ENCODE assay signal across 14 mouse cellular contexts in the genomic region with DNA sequence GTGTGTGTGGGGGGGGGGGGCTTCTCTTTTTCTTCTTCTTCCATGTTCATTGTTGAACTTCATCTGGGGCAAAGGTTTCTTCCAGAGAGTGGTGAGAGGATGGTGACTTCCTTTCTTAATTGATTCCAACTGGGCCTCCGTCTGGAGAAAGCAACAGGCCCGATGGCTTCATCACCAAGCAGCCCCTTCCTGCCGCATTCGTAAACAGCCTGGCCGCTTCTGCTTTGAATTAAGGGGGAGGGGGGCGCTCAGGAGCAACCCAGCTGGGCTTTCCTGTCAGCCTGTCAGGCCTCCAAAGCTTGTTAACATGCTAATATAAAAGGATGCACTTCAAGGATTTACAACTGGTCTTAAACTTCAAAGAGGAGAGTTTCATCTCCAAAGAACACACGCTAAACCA.
A peak's percentile ranks its signal among the peaks of the same experiment; 100 is the strongest.
DNase-seq lines count a peak whose midpoint lies in the region; ATAC-seq and TF ChIP-seq lines count a peak whose summit lies in the region.
"Had no signal": no experiment of that assay in that cellular context is flagged by ENCODE, and none has a peak within 500 bp of the region (broad histone marks: within the 10 kb centered on the region; RNA-seq: fewer than 3 reads in every experiment).

No protein-coding gene starts in this region.

- 6% methylated on average over 7 of the region's 7 CpGs for WGBS in hindbrain, postnatal 0 days
- WGBS in hindbrain, embryonic 14.5 days = 6% methylated on average over 7 of the region's 7 CpGs
- 2% methylated on average over 7 of the region's 7 CpGs for whole genome bisulfite sequencing in embryonic facial prominence, embryonic 11.5 days

- peak; percentile 18 for DNase-seq in hindbrain, postnatal 0 days (ENCODE audit: low spot score)
- DNase-seq in hindbrain, embryonic 14.5 days (ENCODE audit: low spot score) = no peak
- peak; percentile 23 for DNase-seq in ES-CJ7 (ENCODE audit: low read depth, low spot score)
- peak; percentile 85 for DNase-seq in embryonic facial prominence, embryonic 11.5 days (ENCODE audit: low spot score)
- peak; percentile 64 for DNase-seq in hindlimb bud, embryonic 11.5 days (ENCODE audit: extremely low spot score, low read depth, low spot score)
- no peak for DNase-seq in urinary bladder, adult 2 months (ENCODE audit: low spot score)
- no peak for DNase-seq in gastrocnemius, adult 2 months
- DNase-seq in adrenal gland, adult 2 months = no peak
- DNase-seq: adrenal gland, postnatal 36 days; cerebellum, adult 2 months; liver, embryonic 13.5 days had no signal

- no peak overlapping the region for H3K4me2 ChIP-seq in hindbrain, postnatal 0 days (ENCODE audit: low read depth, low read length)
- H3K4me2 ChIP-seq in hindbrain, embryonic 14.5 days (replicated peaks) = no peak overlapping the region
- H3K4me2 ChIP-seq in embryonic facial prominence, embryonic 11.5 days (ENCODE audit: low read depth, low read length) = no peak overlapping the region
- H3K4me2 ChIP-seq: liver, embryonic 13.5 days had no signal

- no peaks in the 10 kb centered on the region for H3K4me1 ChIP-seq in hindbrain, postnatal 0 days (ENCODE audit: insufficient read depth, low read length)
- no peaks in the 10 kb centered on the region for H3K4me1 ChIP-seq in hindbrain, embryonic 14.5 days (replicated peaks; ENCODE audit: control insufficient read depth, insufficient read depth, low read length)
- H3K4me1 ChIP-seq in embryonic facial prominence, embryonic 11.5 days (ENCODE audit: control insufficient read depth, insufficient read depth, low read length) = peaks cover 7% of the 10 kb centered on the region; the same call in 1 of the 2 replicates
- H3K4me1 ChIP-seq: liver, embryonic 13.5 days; megakaryocyte, embryonic 14.5 days had no signal

- H3K36me3 ChIP-seq in hindbrain, postnatal 0 days (ENCODE audit: insufficient read depth, low read length) = no peaks in the 10 kb centered on the region
- H3K36me3 ChIP-seq in hindbrain, embryonic 14.5 days (replicated peaks; ENCODE audit: control insufficient read depth, insufficient read depth) = no peaks in the 10 kb centered on the region
- H3K36me3 ChIP-seq in embryonic facial prominence, embryonic 11.5 days (replicated peaks; ENCODE audit: control insufficient read depth, insufficient read depth, low read depth, low read length) = no peaks in the 10 kb centered on the region
- H3K36me3 ChIP-seq: liver, embryonic 13.5 days had no signal

- no peaks in the 10 kb centered on the region for H3K9me3 ChIP-seq in hindbrain, postnatal 0 days (ENCODE audit: low read length)
- H3K9me3 ChIP-seq in hindbrain, embryonic 14.5 days (ENCODE audit: control insufficient read depth, low read length) = no peaks in the 10 kb centered on the region
- H3K9me3 ChIP-seq in embryonic facial prominence, embryonic 11.5 days (replicated peaks; ENCODE audit: control insufficient read depth, low read length) = no peaks in the 10 kb centered on the region
- H3K9me3 ChIP-seq: liver, embryonic 13.5 days had no signal

- intact Hi-C loops in gastrocnemius, adult 2 months (cut with DNase I) = no loop called here

- TF ChIP-seq CTCF in hindbrain, postnatal 0 days (IDR thresholded peaks at IDR 0.05; ENCODE audit: low read depth) = no peak
- no peak for TF ChIP-seq CTCF in gastrocnemius, adult 2 months (IDR thresholded peaks at IDR 0.05)

- H3K27me3 ChIP-seq in hindbrain, postnatal 0 days (ENCODE audit: insufficient read depth, low read length) = peaks cover 23% of the 10 kb centered on the region
- H3K27me3 ChIP-seq in hindbrain, embryonic 14.5 days (ENCODE audit: control insufficient read depth, insufficient read depth, low read length) = peaks cover 44% of the 10 kb centered on the region
- H3K27me3 ChIP-seq in embryonic facial prominence, embryonic 11.5 days (ENCODE audit: control insufficient read depth, insufficient read depth, low read length) = no peaks in the 10 kb centered on the region
- H3K27me3 ChIP-seq: Patski had no signal

- H3K27ac ChIP-seq in hindbrain, postnatal 0 days = no peak overlapping the region
- H3K27ac ChIP-seq in hindbrain, embryonic 14.5 days = no peak overlapping the region
- no peak overlapping the region for H3K27ac ChIP-seq in embryonic facial prominence, embryonic 11.5 days (replicated peaks; ENCODE audit: low read depth, low read length)
- H3K27ac ChIP-seq in gastrocnemius, adult 2 months = no peak overlapping the region
- H3K27ac ChIP-seq: liver, embryonic 13.5 days had no signal

- H3K9ac ChIP-seq in hindbrain, postnatal 0 days (replicated peaks; ENCODE audit: low read length) = no peak overlapping the region
- H3K9ac ChIP-seq in hindbrain, embryonic 14.5 days = no peak overlapping the region
- H3K9ac ChIP-seq in embryonic facial prominence, embryonic 11.5 days (replicated peaks; ENCODE audit: low read length) = no peak overlapping the region
- H3K9ac ChIP-seq: liver, embryonic 13.5 days had no signal

- H3K4me3 ChIP-seq in hindbrain, postnatal 0 days (ENCODE audit: low read length) = no peak overlapping the region
- H3K4me3 ChIP-seq in hindbrain, embryonic 14.5 days (replicated peaks; ENCODE audit: low read length) = no peak overlapping the region
- H3K4me3 ChIP-seq in embryonic facial prominence, embryonic 11.5 days (ENCODE audit: low read depth, low read length) = no peak overlapping the region
- H3K4me3 ChIP-seq in gastrocnemius, adult 2 months = no peak overlapping the region
- H3K4me3 ChIP-seq: liver, embryonic 13.5 days; megakaryocyte, embryonic 14.5 days had no signal

- ATAC-seq in hindbrain, postnatal 0 days = no peak
- ATAC-seq in hindbrain, embryonic 14.5 days (ENCODE audit: low FRiP score) = no peak
- ATAC-seq in embryonic facial prominence, embryonic 11.5 days (replicated peaks; ENCODE audit: insufficient number of reproducible peaks, low FRiP score, low TSS enrichment, low read depth) = 0 out of 2 replicates have a peak, but pooled peaks have one; percentile 39
- ATAC-seq: inflammation-experienced regulatory T-cells, adult 6 months; Patski had no signal

Comparison
In these comparisons a context has a peak if more than half of its experiments do, and no peak if none do; other contexts are left out.
1. DNase-seq: peak in hindbrain, postnatal 0 days (single experiment), ES-CJ7 (single experiment), embryonic facial prominence, embryonic 11.5 days (single experiment) and hindlimb bud, embryonic 11.5 days (single experiment); none in hindbrain, embryonic 14.5 days (single experiment), urinary bladder, adult 2 months (single experiment), gastrocnemius, adult 2 months (single experiment) and adrenal gland, adult 2 months (single experiment).